Mouse (Mus musculus) MEL (cell line): ENCODE measurements around the gene Gm49355. TPM values are rescaled to one million over a fixed set of nuclear protein-coding genes. Genes with fewer than 3 reads are reported as not detected.

Source experiments
- DNase-seq: peaks from one replicate; pipeline ENCODE4 v3.0.0; 2011; ENCODE audit warnings: low read depth, low spot score
- H3K27ac ChIP-seq: 2 replicates; pipeline ENCODE4 v1.5.1; 2012; ENCODE audit warnings: low read depth, mild to moderate bottlenecking, control low read depth, low read length, moderate library complexity; ENCODE audit not compliant: control insufficient read depth
- H3K27me3 ChIP-seq, 2 experiments: fragments of 150-350 bp in 1 of 2; sonication (generic) in 1 of 2; 2 replicates each; pipeline ENCODE4 v1.6.1; 2012; ENCODE audit warnings: low read length in 2 of 2, mild to moderate bottlenecking in 2 of 2, improper control_type of control experiment in 1 of 2, moderate library complexity in 1 of 2; ENCODE audit not compliant: insufficient read depth in 2 of 2, control insufficient read depth in 1 of 2
- H3K36me3 ChIP-seq, 2 experiments: 2 replicates each; pipeline ENCODE4 v1.6.1; 2012 to 2014; ENCODE audit warnings: low read length in 2 of 2, improper control_type of control experiment in 1 of 2, inconsistent platforms in 1 of 2, mild to moderate bottlenecking in 1 of 2; ENCODE audit not compliant: insufficient read depth in 2 of 2, control insufficient read depth in 1 of 2
- H3K4me1 ChIP-seq, 2 experiments: fragments of 150-350 bp in 1 of 2; sonication (generic) in 1 of 2; 2 replicates each; pipeline ENCODE4 v1.6.1; 2012; ENCODE audit warnings: low read length in 2 of 2, improper control_type of control experiment in 1 of 2, mild to moderate bottlenecking in 1 of 2; ENCODE audit not compliant: insufficient read depth in 2 of 2, control insufficient read depth in 1 of 2
- H3K4me3 ChIP-seq, 2 experiments: fragments of 150-350 bp in 1 of 2; sonication (generic) in 1 of 2; 2 replicates each; pipeline ENCODE4 v1.5.1; 2012; ENCODE audit warnings: low read depth in 2 of 2, low read length in 2 of 2, mild to moderate bottlenecking in 2 of 2, moderate library complexity in 2 of 2, control low read depth in 1 of 2, improper control_type of control experiment in 1 of 2; ENCODE audit not compliant: control insufficient read depth in 1 of 2, insufficient read depth in 1 of 2
- H3K79me2 ChIP-seq: 2 replicates; pipeline ENCODE4 v1.6.1; 2012; ENCODE audit warnings: mild to moderate bottlenecking, low read length, moderate library complexity; ENCODE audit not compliant: control insufficient read depth, poor library complexity, insufficient read depth
- H3K9ac ChIP-seq: 2 replicates; pipeline ENCODE4 v1.6.1; 2012; ENCODE audit warnings: low read depth, mild to moderate bottlenecking, control low read depth, low read length, moderate library complexity; ENCODE audit not compliant: control insufficient read depth, poor library complexity, severe bottlenecking
- H3K9me3 ChIP-seq: fragments of 150-350 bp; sonication (generic); replicated peaks from 2 replicates; pipeline ENCODE4 v1.6.1; 2012; ENCODE audit warnings: mild to moderate bottlenecking, low read length, improper control_type of control experiment, moderate library complexity; ENCODE audit not compliant: insufficient read depth
- CHD2 ChIP-seq: IDR thresholded peaks from 2 replicates; pipeline ENCODE4 v1.6.1; 2011; ENCODE audit warnings: low read length, improper control_type of control experiment
- EP300 ChIP-seq, 2 experiments: IDR thresholded peaks; 2 replicates each; pipeline ENCODE4 v1.6.1; 2011; ENCODE audit warnings: improper control_type of control experiment in 2 of 2, low read length in 2 of 2, low read depth in 1 of 2, mild to moderate bottlenecking in 1 of 2
- ETS1 ChIP-seq: IDR thresholded peaks from 2 replicates; pipeline ENCODE4 v1.6.1; 2012; ENCODE audit warnings: low read depth, mild to moderate bottlenecking, inconsistent platforms, low read length, improper control_type of control experiment, moderate library complexity
- HCFC1 ChIP-seq: IDR thresholded peaks from 2 replicates; pipeline ENCODE4 v1.6.1; 2012; ENCODE audit warnings: low read depth, mild to moderate bottlenecking, inconsistent platforms, low read length, improper control_type of control experiment, moderate library complexity
- KAT2A ChIP-seq: conservative IDR thresholded peaks from 2 replicates; pipeline ENCODE4 v1.6.1; 2012; ENCODE audit warnings: low read depth, low read length, improper control_type of control experiment, inconsistent platforms
- MAFK ChIP-seq: IDR thresholded peaks from 2 replicates; pipeline ENCODE4 v1.6.1; 2011; ENCODE audit warnings: low read depth, mild to moderate bottlenecking, low read length, improper control_type of control experiment, borderline replicate concordance
- MYC ChIP-seq: IDR thresholded peaks from 2 replicates; pipeline ENCODE4 v1.6.1; 2011; ENCODE audit warnings: low read depth, mild to moderate bottlenecking, low read length, improper control_type of control experiment, moderate library complexity
- NELFE ChIP-seq: IDR thresholded peaks from 2 replicates; pipeline ENCODE4 v1.6.1; 2011; ENCODE audit warnings: low read depth, low read length, improper control_type of control experiment
- NRF1 ChIP-seq: IDR thresholded peaks from 2 replicates; pipeline ENCODE4 v1.6.1; 2014; ENCODE audit warnings: low read depth, mild to moderate bottlenecking, inconsistent platforms, low read length, improper control_type of control experiment, moderate library complexity; ENCODE audit not compliant: poor library complexity, insufficient read depth, severe bottlenecking
- POLR2A ChIP-seq, 2 experiments: IDR thresholded peaks; 2 replicates each; pipeline ENCODE4 v1.6.1; 2011 to 2012; ENCODE audit warnings: low read length in 2 of 2, mild to moderate bottlenecking in 2 of 2, control low read depth in 1 of 2, improper control_type of control experiment in 1 of 2, low read depth in 1 of 2, moderate library complexity in 1 of 2; ENCODE audit not compliant: control insufficient read depth in 1 of 2, insufficient read depth in 1 of 2, poor library complexity in 1 of 2
- POLR2AphosphoS2 ChIP-seq: IDR thresholded peaks from 2 replicates; pipeline ENCODE4 v1.6.1; 2011; ENCODE audit warnings: low read length, improper control_type of control experiment
- RAD21 ChIP-seq: IDR thresholded peaks from 2 replicates; pipeline ENCODE4 v1.6.1; 2011; ENCODE audit warnings: mild to moderate bottlenecking, low read depth, low read length, improper control_type of control experiment
- RCOR1 ChIP-seq: IDR thresholded peaks from 2 replicates; pipeline ENCODE4 v1.6.1; 2012; ENCODE audit warnings: low read depth, mild to moderate bottlenecking, inconsistent platforms, low read length, improper control_type of control experiment
- SIN3A ChIP-seq: IDR thresholded peaks from 2 replicates; pipeline ENCODE4 v1.6.1; 2012; ENCODE audit warnings: low read length, improper control_type of control experiment, inconsistent platforms
- SMC3 ChIP-seq: IDR thresholded peaks from 2 replicates; pipeline ENCODE4 v1.6.1; 2011; ENCODE audit warnings: low read depth, low read length, improper control_type of control experiment
- UBTF ChIP-seq: IDR thresholded peaks from 2 replicates; pipeline ENCODE4 v1.6.1; 2012; ENCODE audit warnings: low read depth, mild to moderate bottlenecking, inconsistent platforms, low read length, improper control_type of control experiment, moderate library complexity, borderline replicate concordance; ENCODE audit not compliant: insufficient read depth
- USF2 ChIP-seq, 2 experiments: IDR thresholded peaks; 2 replicates each; pipeline ENCODE4 v1.6.1; 2011 to 2012; ENCODE audit warnings: improper control_type of control experiment in 2 of 2, low read length in 2 of 2, borderline replicate concordance in 1 of 2, inconsistent platforms in 1 of 2, low read depth in 1 of 2, mild to moderate bottlenecking in 1 of 2; ENCODE audit not compliant: insufficient read depth in 1 of 2
- ZKSCAN1 ChIP-seq: IDR thresholded peaks from 2 replicates; pipeline ENCODE4 v1.6.1; 2012; ENCODE audit warnings: low read depth, mild to moderate bottlenecking, inconsistent platforms, low read length, improper control_type of control experiment, moderate library complexity
- ZNF384 ChIP-seq: IDR thresholded peaks from 2 replicates; pipeline ENCODE4 v1.6.1; 2012; ENCODE audit warnings: low read depth, mild to moderate bottlenecking, inconsistent platforms, low read length, improper control_type of control experiment
- polyA plus RNA-seq, 2 experiments: library from polyadenylated mRNA; stranded (reverse) in 1 of 2; unstranded in 1 of 2; fragments of >175 nt in 1 of 2; fragments of >200 nt in 1 of 2; gene quantifications; 2 replicates each; pipeline versions ENCODE4 v1.2.1 to v1.2.4; 2012; ENCODE audit warnings: low replicate concordance in 2 of 2, low read depth in 1 of 2; ENCODE audit not compliant: insufficient read length in 2 of 2, insufficient read depth in 1 of 2, missing spikeins in 1 of 2
- total RNA-seq: library from RNA; depleted of rRNA; stranded (reverse); fragments of 300-350 nt; gene quantifications from 2 replicates; pipeline ENCODE4 v1.2.3, GENCODE M21; 2012

Gm49355 gene
- total and polyA plus RNA-seq, 3 experiments: 0.08 to 0.17 TPM; not detected in 1

DNA sequence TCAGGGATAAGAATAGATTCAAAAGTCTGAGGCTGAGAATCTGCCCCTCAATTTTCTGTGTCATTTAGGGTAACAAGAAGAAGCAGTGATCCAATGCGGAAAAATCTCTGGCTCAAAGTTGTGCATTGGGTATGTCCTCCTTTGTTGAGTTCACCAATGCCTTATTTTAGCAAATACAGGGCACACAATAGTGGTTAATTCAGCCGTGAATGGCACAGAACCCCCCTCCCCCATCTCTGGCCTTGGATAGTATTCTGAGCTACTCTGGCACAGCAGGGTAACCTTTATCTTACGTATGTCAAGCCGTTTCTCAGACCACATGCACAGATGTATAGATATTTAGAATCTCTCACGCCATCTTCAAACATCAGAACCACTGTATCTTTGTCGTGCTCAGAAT lies 15.9 kb downstream of the Gm49355 start:
- no peaks in the 10 kb centered on the region for H3K4me1 ChIP-seq
- TF ChIP-seq POLR2AphosphoS2 (no peak), NRF1 (no peak), POLR2A (IDR thresholded peaks at IDR 0.05; ENCODE audit: control insufficient read depth in 1 of 2, insufficient read depth in 1 of 2, low read depth in 1 of 2, low read length in 2 of 2, poor library complexity in 1 of 2) (no peak), USF2 (IDR thresholded peaks at IDR 0.05; ENCODE audit: borderline replicate concordance in 1 of 2, insufficient read depth in 1 of 2, low read depth in 1 of 2, low read length in 2 of 2) (no peak), ETS1 (no peak), EP300 (IDR thresholded peaks at IDR 0.05; ENCODE audit: low read depth in 1 of 2, low read length in 2 of 2) (no peak), ZNF384 (no peak), HCFC1 (no peak), MAFK (no peak), SIN3A (no peak), SMC3 (no peak), ZKSCAN1 (no peak), RAD21 (no peak), RCOR1 (no peak), MYC (no peak)
- TF ChIP-seq, all 39 proteins: peak for 0

DNA sequence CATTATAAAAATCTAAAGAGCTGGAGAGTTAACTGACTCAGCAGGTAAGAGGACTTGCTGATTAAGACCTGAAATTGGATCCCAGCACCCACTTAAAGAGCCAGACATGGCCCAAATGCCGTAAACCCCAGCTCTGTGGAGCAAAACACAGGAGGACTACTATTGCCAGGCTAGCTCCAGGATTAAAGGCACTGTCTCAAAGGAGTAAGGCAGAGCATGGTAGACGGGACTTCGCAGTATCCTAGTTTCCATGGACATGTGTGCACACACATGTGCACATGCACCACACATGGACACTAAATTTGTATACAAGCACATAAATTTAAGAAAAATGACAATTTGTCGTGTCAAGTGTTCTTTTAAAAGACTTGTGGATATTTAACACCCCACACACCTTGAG lies 16.5 kb downstream of the Gm49355 start:
- no peak overlapping the region for H3K27ac ChIP-seq
- no peaks in the 10 kb centered on the region for H3K4me1 ChIP-seq
- no peak for DNase-seq
- no peaks in the 10 kb centered on the region for H3K9me3 ChIP-seq
- H3K9ac ChIP-seq: no peak overlapping the region
- no peaks in the 10 kb centered on the region for H3K27me3 ChIP-seq
- no peaks in the 10 kb centered on the region for H3K36me3 ChIP-seq
- H3K79me2 ChIP-seq: no peaks in the 10 kb centered on the region
- TF ChIP-seq RAD21 (no peak), CHD2 (no peak), POLR2A (IDR thresholded peaks at IDR 0.05; ENCODE audit: control insufficient read depth in 1 of 2, insufficient read depth in 1 of 2, low read depth in 1 of 2, low read length in 2 of 2, poor library complexity in 1 of 2) (no peak), KAT2A (no peak), NELFE (no peak), UBTF (no peak), ZNF384 (no peak)
- no peak overlapping the region for H3K4me3 ChIP-seq

More for the DNA sequence above, 15.9 kb downstream of the Gm49355 start:
- H3K27ac ChIP-seq: no peak overlapping the region
- no peaks in the 10 kb centered on the region for H3K79me2 ChIP-seq
- no peak for DNase-seq
- no peaks in the 10 kb centered on the region for H3K9me3 ChIP-seq
- H3K4me3 ChIP-seq: no peak overlapping the region
- no peaks in the 10 kb centered on the region for H3K36me3 ChIP-seq
- no peaks in the 10 kb centered on the region for H3K27me3 ChIP-seq
- no peak overlapping the region for H3K9ac ChIP-seq
